Mouse (Mus musculus) induced T-regulatory cell, adult 2 months (primary cell): ENCODE data around the gene Ibtk.

ENCODE experiments used
- DNase-seq: peaks from one replicate; pipeline ENCODE4 v3.0.0-alpha.2; 2012; ENCODE audit warnings: low read depth

Gene Ibtk

DNA sequence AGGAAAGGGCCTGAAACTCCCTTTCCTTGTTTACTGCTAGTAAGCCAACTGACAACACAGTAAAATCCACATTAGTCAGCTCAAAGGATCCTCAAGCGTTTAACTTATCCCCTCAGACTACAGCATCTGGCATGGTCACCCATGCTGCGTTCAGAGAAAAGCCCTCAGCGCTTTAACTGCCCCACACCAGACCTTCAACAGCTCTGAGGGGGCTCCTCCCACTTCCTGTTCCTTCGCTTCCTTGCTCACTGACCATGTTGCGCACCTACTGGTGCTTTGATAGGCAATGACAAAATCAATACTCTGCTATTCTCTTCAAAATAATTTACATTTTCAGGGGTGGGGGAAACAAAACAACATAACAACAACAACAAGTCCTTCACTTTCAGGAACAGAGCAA lies 47.2 kb downstream of the Ibtk start:
- DNase-seq, result no peak

DNA sequence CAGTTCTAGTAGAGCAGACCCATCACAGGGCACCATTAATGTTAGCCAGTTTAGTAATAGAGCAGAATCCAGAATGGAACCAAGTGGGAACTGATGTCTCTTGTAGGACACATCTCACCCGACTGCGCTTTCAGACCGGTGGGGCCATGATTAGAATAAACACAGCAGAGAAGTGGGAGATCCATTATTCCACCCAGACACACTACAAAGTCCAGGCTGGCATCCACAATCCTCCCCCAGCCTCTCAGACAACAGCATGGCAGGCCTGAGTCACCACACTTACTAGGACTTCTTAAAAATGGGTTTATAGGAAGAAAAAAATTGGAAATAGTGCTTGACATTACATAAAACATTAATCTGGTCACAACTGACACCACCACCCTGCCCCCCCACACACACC lies 53.5 kb downstream of the Ibtk start:
- no peak for DNase-seq

DNA sequence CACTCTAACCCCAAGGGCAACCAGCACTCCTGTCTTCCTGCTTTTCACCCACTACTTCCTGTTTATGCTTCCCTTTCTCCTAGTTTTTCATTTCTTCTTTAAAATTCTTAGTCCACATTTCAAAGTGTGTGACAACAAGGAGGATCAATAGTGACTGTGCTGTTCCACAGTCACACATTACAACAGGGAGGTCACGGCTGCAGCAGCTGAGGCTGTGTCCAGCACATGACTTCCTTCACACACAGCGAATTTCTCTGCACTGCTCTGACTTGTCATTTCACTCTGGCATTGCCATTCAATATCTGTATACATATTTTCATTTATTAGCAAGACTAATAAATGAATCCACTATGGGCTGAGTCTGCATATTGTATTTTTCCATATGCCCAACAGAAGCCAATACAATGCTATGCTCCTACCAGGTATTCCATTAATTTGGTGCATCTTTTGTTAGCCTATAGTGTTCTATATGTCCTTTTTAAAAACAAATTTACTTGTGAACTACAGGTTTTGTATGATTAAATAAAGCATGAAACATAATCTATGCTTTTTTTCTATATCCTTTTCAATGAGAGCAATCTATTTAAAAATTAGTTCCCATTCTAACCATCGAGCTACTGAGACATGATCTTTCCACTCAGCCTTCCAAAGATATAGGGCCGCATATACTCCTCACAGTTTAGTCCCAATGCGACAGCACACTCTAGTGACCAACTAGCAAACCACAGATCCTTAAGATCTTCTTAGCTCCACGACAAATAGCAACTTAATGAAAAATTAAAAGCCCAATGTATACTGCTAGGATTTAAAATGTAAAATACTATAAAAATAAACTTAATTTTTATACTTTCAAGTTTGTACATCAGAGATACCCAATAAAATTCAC lies 55.7 kb downstream of the Ibtk start:
- DNase-seq, result no peak

GRCm38 (mm10) chr9:85685010-85685409 lies 64.1 kb downstream of the Ibtk start:
- DNase-seq, result peak; percentile 51

GRCm38 (mm10) chr9:85675131-85675905 lies 73.8 kb downstream of the Ibtk start:
- no peak for DNase-seq

DNA sequence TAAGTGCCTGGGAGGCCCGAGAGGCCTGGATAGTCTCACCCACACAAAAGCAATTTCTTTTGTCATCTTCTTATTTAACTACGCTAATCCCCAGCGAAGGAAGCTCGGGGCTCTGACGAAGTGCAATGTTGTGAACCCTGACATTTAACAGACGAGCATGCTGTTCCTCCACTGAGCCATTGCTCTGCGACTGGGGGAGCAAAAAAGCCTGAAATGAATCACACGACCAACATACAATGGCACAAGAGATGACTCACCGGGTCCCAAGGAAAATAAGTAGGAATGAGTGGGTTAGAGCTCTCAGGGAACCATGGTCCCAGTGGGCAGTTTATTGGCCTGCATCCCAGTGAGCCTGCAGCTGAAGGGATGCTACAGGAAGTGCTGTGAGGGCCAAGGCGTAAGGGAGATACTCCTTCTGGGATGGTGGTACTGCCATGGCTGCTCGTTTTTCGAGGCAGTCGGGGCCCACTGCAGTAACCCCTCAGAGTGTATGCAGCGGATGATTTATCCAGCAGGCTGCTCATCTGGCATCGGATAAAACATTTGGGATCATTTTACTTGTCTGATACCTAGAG lies 75.1 kb downstream of the Ibtk start:
- no peak for DNase-seq

DNA sequence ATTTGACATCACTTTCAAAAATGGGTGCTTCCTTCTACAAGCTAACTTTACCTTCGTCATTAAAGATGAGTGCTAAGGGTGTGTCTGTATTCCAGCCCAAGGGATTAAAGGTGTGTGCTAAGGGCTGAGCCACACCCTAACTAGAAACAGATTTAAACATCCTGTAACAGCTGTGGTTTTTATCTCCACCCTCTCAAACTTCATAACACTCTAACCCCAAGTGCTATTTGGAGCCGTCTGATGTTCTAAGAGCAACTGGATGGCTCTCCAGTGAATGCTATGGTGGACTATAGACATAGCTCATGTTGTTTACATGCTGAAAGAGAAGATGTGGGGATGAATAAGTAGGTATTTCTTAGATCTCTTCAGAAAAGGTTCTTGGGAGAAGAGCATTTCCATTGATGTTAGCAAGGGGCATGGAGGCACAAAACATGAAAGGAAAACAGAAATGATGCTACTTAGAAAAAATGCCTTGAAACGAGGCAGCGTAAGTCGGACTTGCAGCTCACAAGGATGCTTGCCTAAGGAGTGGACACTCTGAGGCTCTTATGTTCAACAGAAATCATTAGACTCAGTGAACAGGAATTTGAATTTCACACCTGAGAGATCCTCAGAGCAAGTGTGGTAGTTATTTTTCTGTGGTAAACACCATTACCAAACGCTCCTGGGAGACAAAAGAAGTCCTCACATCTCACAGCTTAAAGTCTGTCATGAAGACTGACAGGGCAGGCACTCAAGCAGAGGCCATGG lies 77.4 kb downstream of the Ibtk start:
- peak; percentile 28 for DNase-seq

DNA sequence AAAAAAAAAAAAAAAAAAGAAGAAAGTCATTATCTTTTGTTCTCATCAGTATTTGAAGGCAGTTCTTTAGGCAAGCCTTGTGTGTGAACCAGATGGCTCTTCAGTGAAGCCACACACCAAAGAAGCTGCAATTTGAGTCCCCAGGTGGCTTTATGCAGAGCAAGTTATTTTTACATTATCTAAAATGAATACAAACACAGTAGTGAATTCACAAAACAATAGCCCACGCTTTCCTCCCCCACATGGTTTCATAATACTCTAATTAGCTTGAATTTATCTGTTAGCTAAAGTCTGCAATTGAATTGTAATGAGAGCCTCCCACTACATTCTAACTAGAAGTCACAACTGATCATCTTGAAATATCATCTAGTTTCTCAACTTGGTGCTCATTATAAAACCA lies 84.8 kb downstream of the Ibtk start:
- no peak for DNase-seq

- DNase-seq, result no peak
These were observed 85.3 kb downstream of the Ibtk start for GRCm38 (mm10) chr9:85663810-85664209.

DNA sequence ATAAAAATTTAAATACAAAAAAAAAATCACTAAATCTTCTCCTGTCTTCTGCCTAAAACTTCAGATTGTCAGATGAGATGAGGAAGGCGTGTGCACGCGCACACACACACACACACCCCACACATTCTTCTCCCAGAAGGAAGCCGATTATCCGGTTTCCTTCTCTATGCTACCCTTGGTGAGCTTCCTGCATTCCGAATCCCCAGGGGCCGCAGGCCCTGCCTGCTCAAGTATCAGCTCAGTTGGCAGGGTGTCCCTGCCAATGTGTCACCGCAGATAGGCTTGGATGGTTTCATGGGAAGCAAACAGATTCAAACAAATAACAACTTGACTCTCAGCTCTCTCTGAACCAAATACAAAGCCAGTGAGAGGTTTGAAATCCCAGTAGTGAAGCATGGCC lies 86.0 kb downstream of the Ibtk start:
- DNase-seq, result no peak

DNA sequence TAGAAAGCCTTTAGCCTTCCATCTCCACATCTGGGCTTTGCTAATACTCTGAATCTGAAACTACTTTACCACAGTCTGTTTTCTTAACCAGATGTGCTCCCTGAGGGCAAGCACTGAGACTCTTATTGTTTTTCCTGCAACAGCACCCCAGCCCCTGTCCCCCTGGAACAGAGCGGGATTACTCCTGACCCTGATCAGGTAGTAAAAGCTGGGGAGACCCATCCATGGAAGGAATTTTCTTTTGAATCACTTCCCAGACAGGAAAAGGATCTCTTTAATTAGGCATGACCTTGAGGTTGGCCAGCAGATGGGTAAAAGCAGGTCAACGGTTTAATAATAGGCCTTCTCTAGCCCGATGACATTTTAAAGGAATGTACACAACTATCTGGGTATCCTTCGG lies 95.7 kb downstream of the Ibtk start:
- no peak for DNase-seq

- DNase-seq, result no peak
These were observed 110.9 kb downstream of the Ibtk start for GRCm38 (mm10) chr9:85638276-85638675.
